Mouse (Mus musculus): Measurements from ENCODE around the gene Acy3.
A peak's percentile ranks its signal among the peaks of the same experiment; 100 is the strongest.
"Not testable (repeated sequence)": the region's sequence is repeated elsewhere in the genome, so short reads cannot be mapped to it uniquely, and the experiment has no call there.

Gene Acy3

GRCm38 (mm10) chr19:3986334-3986733, at the start of gene Acy3:
TSS of gene Acy3 (plus strand) at chr19:3986570.
- peak; percentile 31 for DNase-seq (ENCODE audit: low read depth, low spot score)

GRCm38 (mm10) chr19:3942315-3942714, 44.1 kb upstream of the Acy3 start:
- no peak for DNase-seq (ENCODE audit: low read depth, low spot score)

GRCm38 (mm10) chr19:3942986-3943735, 43.2 kb upstream of the Acy3 start:
- DNase-seq (ENCODE audit: low read depth, low spot score) = peak; percentile 80

GRCm38 (mm10) chr19:3945872-3946564, 40.4 kb upstream of the Acy3 start:
- peak; percentile 75 for DNase-seq (ENCODE audit: low read depth, low spot score)

GRCm38 (mm10) chr19:3946715-3947114, 39.7 kb upstream of the Acy3 start:
- DNase-seq (ENCODE audit: low read depth, low spot score) = peak; percentile 81

GRCm38 (mm10) chr19:3947813-3948212, 38.6 kb upstream of the Acy3 start:
- DNase-seq (ENCODE audit: low read depth, low spot score) = no peak

- DNase-seq (ENCODE audit: low read depth, low spot score) = no peak
Observed at GRCm38 (mm10) chr19:3948546-3948945, 37.8 kb upstream of the Acy3 start.

- DNase-seq (ENCODE audit: low read depth, low spot score) = no peak
Observed at GRCm38 (mm10) chr19:3950331-3950730, 36.0 kb upstream of the Acy3 start.

GRCm38 (mm10) chr19:3951461-3951860, 34.9 kb upstream of the Acy3 start:
- no peak for DNase-seq (ENCODE audit: low read depth, low spot score)

GRCm38 (mm10) chr19:3952099-3952498, 34.3 kb upstream of the Acy3 start:
- no peak for DNase-seq (ENCODE audit: low read depth, low spot score)

- no peak for DNase-seq (ENCODE audit: low read depth, low spot score)
Observed at GRCm38 (mm10) chr19:3955033-3955432, 31.3 kb upstream of the Acy3 start.

GRCm38 (mm10) chr19:3955804-3956203, 30.6 kb upstream of the Acy3 start:
- no peak for DNase-seq (ENCODE audit: low read depth, low spot score)

- DNase-seq (ENCODE audit: low read depth, low spot score) = not testable (repeated sequence)
Observed at GRCm38 (mm10) chr19:3957296-3958036, 28.9 kb upstream of the Acy3 start.

GRCm38 (mm10) chr19:3958470-3958869, 27.9 kb upstream of the Acy3 start, which contains the start of gene Aldh3b3:
TSS of gene Aldh3b3 (plus strand) at chr19:3958645.
- no peak for DNase-seq (ENCODE audit: low read depth, low spot score)

GRCm38 (mm10) chr19:3959030-3959429, 27.3 kb upstream of the Acy3 start:
- no peak for DNase-seq (ENCODE audit: low read depth, low spot score)

- DNase-seq (ENCODE audit: low read depth, low spot score) = no peak
Observed at GRCm38 (mm10) chr19:3960211-3960610, 26.2 kb upstream of the Acy3 start.

- DNase-seq (ENCODE audit: low read depth, low spot score) = not testable (repeated sequence)
Observed at GRCm38 (mm10) chr19:3961805-3962204, 24.6 kb upstream of the Acy3 start.

- peak; percentile 38 for DNase-seq (ENCODE audit: low read depth, low spot score)
Observed at GRCm38 (mm10) chr19:3962469-3962868, 23.9 kb upstream of the Acy3 start.

- no peak for DNase-seq (ENCODE audit: low read depth, low spot score)
Observed at GRCm38 (mm10) chr19:3964030-3964429, 22.3 kb upstream of the Acy3 start.

GRCm38 (mm10) chr19:3966330-3967075, 19.9 kb upstream of the Acy3 start:
- DNase-seq (ENCODE audit: low read depth, low spot score) = no peak

- no peak for DNase-seq (ENCODE audit: low read depth, low spot score)
Observed at GRCm38 (mm10) chr19:3967258-3967657, 19.1 kb upstream of the Acy3 start.

- DNase-seq (ENCODE audit: low read depth, low spot score) = no peak
Observed at GRCm38 (mm10) chr19:3972229-3972628, 14.1 kb upstream of the Acy3 start, which contains the start of gene Aldh3b2. TSS of gene Aldh3b2 (plus strand) at chr19:3972328.

Measured in CD4-positive, CD25-positive, alpha-beta regulatory T cell, adult 2 months (primary cell).